Mouse (Mus musculus) lung, postnatal 0 days (tissue): ENCODE measurements around the gene Nlrp9c.
"Not testable (repeated sequence)": the region's sequence is repeated elsewhere in the genome, so short reads cannot be mapped to it uniquely, and the experiment has no call there.

Experiments
- CTCF ChIP-seq: IDR thresholded peaks from 2 replicates; pipeline ENCODE4 v1.5.1; 2016; ENCODE audit warnings: antibody characterized with exemption, mild to moderate bottlenecking
- EP300 ChIP-seq: IDR thresholded peaks from 2 replicates; pipeline ENCODE4 v1.6.1; 2016; ENCODE audit warnings: antibody characterized with exemption, mild to moderate bottlenecking, control low read depth

- not testable (repeated sequence) for TF ChIP-seq CTCF, EP300
These were observed 87.7 kb downstream of the Nlrp9c start for GRCm38 (mm10) chr7:26315809-26316208.
